Comparison of ENCODE assay signal across 12 mouse cellular contexts in genomic region chr5:113861294-113861693, GRCm38 (mm10). TPM values are rescaled to one million over a fixed set of nuclear protein-coding genes. Genes with fewer than 3 reads are reported as not detected.
DNase-seq lines count a peak whose midpoint lies in the region; TF ChIP-seq lines count a peak whose summit lies in the region.
"Had no signal": no experiment of that assay in that cellular context is flagged by ENCODE, and none has a peak within 500 bp of the region (broad histone marks: within the 10 kb centered on the region; RNA-seq: fewer than 3 reads in every experiment).

No protein-coding gene starts in this region.

- H3K27me3 ChIP-seq in heart, embryonic 10.5 days (ENCODE audit: insufficient read depth, poor library complexity, severe bottlenecking): no peaks in the 10 kb centered on the region
- no peaks in the 10 kb centered on the region for H3K27me3 ChIP-seq in spleen, adult 2 months (ENCODE audit: control insufficient read depth, insufficient read depth, low read length)
- H3K27me3 ChIP-seq: embryonic facial prominence, embryonic 15.5 days; heart, embryonic 13.5 days; kidney, embryonic 15.5 days; liver, embryonic 15.5 days had no signal

- peak; percentile 61 for DNase-seq in heart, postnatal 4 days
- DNase-seq in heart, embryonic 10.5 days (ENCODE audit: low spot score): no peak
- DNase-seq in spleen, adult 2 months (ENCODE audit: low read depth in 1 of 2, low spot score in 2 of 2): no peak
- DNase-seq in spleen, adult 18-20 months: no peak
- peak; percentile 79 for DNase-seq in thymus, postnatal 4 days
- no peak for DNase-seq in gastrocnemius, adult 18-20 months (ENCODE audit: low spot score)
- no peak for DNase-seq in ovary, adult 18-20 months (ENCODE audit: low spot score)

- no peak overlapping the region for H3K4me3 ChIP-seq in heart, embryonic 10.5 days
- H3K4me3 ChIP-seq in spleen, adult 2 months (ENCODE audit: extremely low read depth, insufficient read depth, insufficient read length): no peak overlapping the region
- H3K4me3 ChIP-seq in cortical plate, adult 2 months (ENCODE audit: insufficient read depth, low read length): no peak overlapping the region
- H3K4me3 ChIP-seq: embryonic facial prominence, embryonic 15.5 days; heart, embryonic 13.5 days; kidney, embryonic 15.5 days; liver, embryonic 15.5 days had no signal

- peaks cover 47% of the 10 kb centered on the region for H3K4me1 ChIP-seq in heart, embryonic 10.5 days
- H3K4me1 ChIP-seq in spleen, adult 2 months (ENCODE audit: control insufficient read depth, insufficient read depth, insufficient read length): peaks cover 5% of the 10 kb centered on the region; the same call in 1 of the 2 replicates
- H3K4me1 ChIP-seq in cortical plate, adult 2 months (ENCODE audit: control insufficient read depth, insufficient read depth, low read length): peaks cover 6% of the 10 kb centered on the region

- no peak overlapping the region for H3K27ac ChIP-seq in heart, embryonic 10.5 days
- H3K27ac ChIP-seq in spleen, adult 2 months (ENCODE audit: insufficient read depth, low read length): no peak overlapping the region
- H3K27ac ChIP-seq in cortical plate, adult 2 months (ENCODE audit: insufficient read depth, low read length): no peak overlapping the region
- H3K27ac ChIP-seq: embryonic facial prominence, embryonic 15.5 days; heart, embryonic 13.5 days; kidney, embryonic 15.5 days; liver, embryonic 15.5 days had no signal

- peak; percentile 32; the same call in 1 of the 2 replicates for TF ChIP-seq CTCF in spleen, adult 2 months (IDR thresholded peaks at IDR 0.05; ENCODE audit: extremely low read depth, insufficient read depth, insufficient read length, insufficient replicate concordance)
- TF ChIP-seq CTCF in cortical plate, adult 2 months (IDR thresholded peaks at IDR 0.05; ENCODE audit: extremely low read depth, insufficient read depth, low read length): peak; percentile 23; the same call in 1 of the 2 replicates

- H3K9me3 ChIP-seq in heart, embryonic 10.5 days: no peaks in the 10 kb centered on the region
- H3K9me3 ChIP-seq: embryonic facial prominence, embryonic 15.5 days; heart, embryonic 13.5 days; kidney, embryonic 15.5 days; liver, embryonic 15.5 days had no signal

- H3K36me3 ChIP-seq in heart, embryonic 10.5 days: peaks cover 50% of the 10 kb centered on the region
- H3K36me3 ChIP-seq in spleen, adult 2 months (ENCODE audit: control insufficient read depth, insufficient read depth, low read length): peaks cover 8% of the 10 kb centered on the region

- no peak for TF ChIP-seq POLR2A in spleen, adult 2 months (IDR thresholded peaks at IDR 0.05; ENCODE audit: low read depth, low read length)
- TF ChIP-seq POLR2A in cortical plate, adult 2 months (IDR thresholded peaks at IDR 0.05; ENCODE audit: extremely low read depth, insufficient read depth, low read length): no peak

- 95% methylated on average over 8 of the region's 8 CpGs for WGBS in heart, embryonic 10.5 days
- 97% methylated on average over 8 of the region's 8 CpGs for WGBS in spleen, adult 2 months

RNA-seq across cellular contexts. Expression of gene Selplg, which starts 28.9 kb away (rescaled TPM):
- total RNA-seq in heart, postnatal 4 days (2021): 1 to 10 TPM; 1.3 to 2.1 TPM
- polyA plus RNA-seq in heart, embryonic 10.5 days (2016; fragmentation: Nextera tagmentation; extraction: Ambion mirVana): 0.64 and 1.3 TPM in 2 replicates
- polyA plus RNA-seq in spleen, adult 2 months (2012; rRNA removed): 274 and 338 TPM in 2 replicates
- polyA plus RNA-seq in cortical plate, adult 2 months (2012; rRNA removed): 43.5 TPM in 2 replicates
- total RNA-seq in gastrocnemius, adult 18-20 months (2021): under 1 TPM; 0.85 to 0.87 TPM

RNA-seq across cellular contexts. Expression of gene Coro1c, which starts 47.3 kb away (rescaled TPM):
- total RNA-seq in heart, postnatal 4 days (2021): 100 to 1,000 TPM in 1 of 2 experiments, 10 to 100 TPM in 1; 92.4 to 108 TPM
- 163 and 178 TPM in 2 replicates for polyA plus RNA-seq in heart, embryonic 10.5 days (2016; fragmentation: Nextera tagmentation; extraction: Ambion mirVana)
- 37.9 and 38.3 TPM in 2 replicates for polyA plus RNA-seq in spleen, adult 2 months (2012; rRNA removed)
- polyA plus RNA-seq in cortical plate, adult 2 months (2012; rRNA removed): 66.1 and 70.5 TPM in 2 replicates
- total RNA-seq in gastrocnemius, adult 18-20 months (2021): 10 to 100 TPM in 1 of 2 experiments, 1 to 10 TPM in 1; 8.9 to 12.7 TPM

Comparison
In these comparisons a context has a peak if more than half of its experiments do, and no peak if none do; other contexts are left out.
1. DNase-seq: peak in heart, postnatal 4 days (single experiment) and thymus, postnatal 4 days (single experiment); none in heart, embryonic 10.5 days (single experiment), spleen, adult 2 months (0 of 2), spleen, adult 18-20 months (0 of 2), gastrocnemius, adult 18-20 months (single experiment) and ovary, adult 18-20 months (single experiment).
2. RNA of gene Selplg, which starts 28.9 kb away (polyA plus RNA-seq): 274 to 338 TPM in spleen, adult 2 months and 43.5 TPM in cortical plate, adult 2 months; 0.64 to 1.3 TPM in heart, embryonic 10.5 days; every median in the first group is over 10 times any median in the second.